In the genomic region with DNA sequence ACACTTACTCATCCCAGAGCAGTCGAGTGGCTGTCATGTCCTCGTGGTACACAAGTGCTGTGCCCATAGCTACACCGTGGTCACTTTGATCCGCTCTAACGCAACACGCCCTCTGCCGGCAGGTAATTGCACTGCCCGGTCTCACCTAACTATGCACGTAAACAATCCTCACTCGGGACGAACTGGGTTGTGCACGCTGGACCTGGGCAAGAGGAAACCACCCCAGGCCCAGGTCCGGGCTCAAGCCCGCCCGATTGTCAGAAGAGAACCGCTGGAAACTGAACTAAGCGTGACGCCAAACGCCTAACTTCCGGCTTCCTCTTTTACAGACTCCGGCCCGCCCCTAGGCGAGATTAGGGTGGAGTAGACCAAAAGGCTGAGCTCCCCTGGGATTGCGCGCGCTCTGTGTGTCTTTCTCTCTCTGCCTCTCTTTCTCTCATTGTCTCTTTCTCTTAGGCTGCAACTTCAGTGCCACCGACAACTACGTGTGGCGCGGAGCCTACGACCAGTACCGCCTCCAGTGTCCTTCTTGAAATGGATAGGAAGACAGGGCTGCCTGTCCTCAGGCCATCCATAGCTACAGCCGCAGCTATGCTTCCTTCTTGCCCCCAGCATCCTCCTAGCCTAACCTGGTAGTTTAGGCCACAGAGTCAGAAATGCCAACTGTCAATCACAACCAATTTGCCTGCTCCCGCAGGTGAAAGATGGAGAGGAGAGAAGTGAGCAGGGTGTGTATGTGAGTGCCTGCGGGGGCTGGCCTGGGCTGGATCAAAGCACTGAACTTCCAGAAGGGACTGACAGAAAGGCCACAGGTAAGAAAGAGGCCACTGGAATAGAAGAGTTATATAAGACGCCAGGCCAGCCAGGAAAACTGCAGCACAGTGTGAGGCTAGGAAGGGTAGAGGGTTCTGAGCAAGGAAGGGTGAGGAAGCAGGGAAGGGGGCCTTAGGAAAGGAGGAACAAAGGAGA, we compare ENCODE assay signal across 8 mouse cellular contexts. TPM values are rescaled to one million over a fixed set of nuclear protein-coding genes. Genes with fewer than 3 reads are reported as not detected.
DNase-seq lines count a peak whose midpoint lies in the region; ATAC-seq and TF ChIP-seq lines count a peak whose summit lies in the region.

A gene (minus strand): TSS at position 319 of the 969 bp plus-strand sequence.

- no peaks in the 10 kb centered on the region for H3K36me3 ChIP-seq in ES-Bruce4 (ENCODE audit: control insufficient read depth, insufficient read depth, low read length, poor library complexity, severe bottlenecking)
- peaks cover 18% of the 10 kb centered on the region; the same call in 1 of the 2 replicates for H3K36me3 ChIP-seq in forebrain, embryonic 13.5 days (ENCODE audit: poor library complexity, severe bottlenecking)
- 0 out of 2 replicates have a peak, but pooled peaks cover 10% of the 10 kb centered on the region for H3K36me3 ChIP-seq in heart, postnatal 0 days (replicated peaks; ENCODE audit: control insufficient read depth, insufficient read depth, low read length)
- peaks cover 5% of the 10 kb centered on the region; the same call in 1 of the 2 replicates for H3K36me3 ChIP-seq in liver, embryonic 15.5 days (replicated peaks)
- no peaks in the 10 kb centered on the region; the same call in 1 of the 2 replicates for H3K36me3 ChIP-seq in neural tube, embryonic 11.5 days (ENCODE audit: control insufficient read depth, insufficient read depth, low read length)
- H3K36me3 ChIP-seq in stomach, embryonic 16.5 days (ENCODE audit: control insufficient read depth, insufficient read depth, low read length) = no peaks in the 10 kb centered on the region

- peaks cover 2% of the 10 kb centered on the region for H3K4me1 ChIP-seq in ES-Bruce4 (ENCODE audit: control insufficient read depth, insufficient read depth, low read length)
- H3K4me1 ChIP-seq in forebrain, embryonic 13.5 days = peaks cover 20% of the 10 kb centered on the region
- H3K4me1 ChIP-seq in heart, postnatal 0 days (ENCODE audit: control insufficient read depth, insufficient read depth) = peaks cover 11% of the 10 kb centered on the region
- peaks cover 21% of the 10 kb centered on the region for H3K4me1 ChIP-seq in liver, embryonic 15.5 days (replicated peaks)
- peaks cover 9% of the 10 kb centered on the region for H3K4me1 ChIP-seq in neural tube, embryonic 11.5 days (ENCODE audit: control insufficient read depth, insufficient read depth, low read length)
- peaks cover 19% of the 10 kb centered on the region for H3K4me1 ChIP-seq in stomach, embryonic 16.5 days (ENCODE audit: control insufficient read depth, insufficient read depth, low read length)

- peak within 1 kb of the TSS; percentile 59 for H3K9ac ChIP-seq in ES-Bruce4 (ENCODE audit: low read depth, poor library complexity, severe bottlenecking)
- H3K9ac ChIP-seq in forebrain, embryonic 13.5 days = peak within 1 kb of the TSS; percentile 67
- H3K9ac ChIP-seq in heart, postnatal 0 days (replicated peaks; ENCODE audit: low read depth, low read length) = peak within 1 kb of the TSS; percentile 57
- peak within 1 kb of the TSS; percentile 69 for H3K9ac ChIP-seq in liver, embryonic 15.5 days
- H3K9ac ChIP-seq in neural tube, embryonic 11.5 days (ENCODE audit: low read length) = peak within 1 kb of the TSS; percentile 70
- H3K9ac ChIP-seq in stomach, embryonic 16.5 days (ENCODE audit: low read length) = peak within 1 kb of the TSS; percentile 87

- no peaks in the 10 kb centered on the region for H3K27me3 ChIP-seq in ES-Bruce4 (ENCODE audit: control insufficient read depth, insufficient read depth, low read length, poor library complexity, severe bottlenecking)
- no peaks in the 10 kb centered on the region for H3K27me3 ChIP-seq in forebrain, embryonic 13.5 days
- H3K27me3 ChIP-seq in heart, postnatal 0 days (ENCODE audit: control insufficient read depth, insufficient read depth, low read length) = no peaks in the 10 kb centered on the region
- peaks cover 31% of the 10 kb centered on the region for H3K27me3 ChIP-seq in liver, embryonic 15.5 days
- no peaks in the 10 kb centered on the region for H3K27me3 ChIP-seq in neural tube, embryonic 11.5 days (ENCODE audit: control insufficient read depth, insufficient read depth, low read length)
- no peaks in the 10 kb centered on the region for H3K27me3 ChIP-seq in stomach, embryonic 16.5 days (ENCODE audit: control insufficient read depth, insufficient read depth, low read length)

- peak; percentile 73 for DNase-seq in heart, postnatal 0 days (ENCODE audit: low spot score)
- peak; percentile 90 to 92 for DNase-seq in kidney, postnatal 4 days
- peak; percentile 86 for DNase-seq in neural tube, embryonic 11.5 days (ENCODE audit: low spot score)

- H3K27ac ChIP-seq in ES-Bruce4 (ENCODE audit: insufficient read depth, low read length) = peak within 1 kb of the TSS; percentile 10
- peak within 1 kb of the TSS; percentile 67 for H3K27ac ChIP-seq in forebrain, embryonic 13.5 days
- H3K27ac ChIP-seq in heart, postnatal 0 days (ENCODE audit: low read depth) = peak within 1 kb of the TSS; percentile 79
- H3K27ac ChIP-seq in liver, embryonic 15.5 days (replicated peaks) = peak within 1 kb of the TSS; percentile 87
- H3K27ac ChIP-seq in neural tube, embryonic 11.5 days (ENCODE audit: low read depth, low read length) = peak within 1 kb of the TSS; percentile 69
- peak within 1 kb of the TSS; percentile 90 for H3K27ac ChIP-seq in stomach, embryonic 16.5 days (ENCODE audit: low read length)

- TF ChIP-seq CTCF in ES-Bruce4 (IDR thresholded peaks at IDR 0.05; ENCODE audit: low read depth, low read length) = peak; percentile 90
- peak; percentile 82 for TF ChIP-seq CTCF in heart, postnatal 0 days (IDR thresholded peaks at IDR 0.05; ENCODE audit: low read depth)

- no peak for TF ChIP-seq POLR2A in ES-Bruce4 (IDR thresholded peaks at IDR 0.05; ENCODE audit: insufficient read depth, low read length)

- 3% methylated on average over 36 of the region's 36 CpGs for WGBS in forebrain, embryonic 13.5 days
- WGBS in heart, postnatal 0 days = 3% methylated on average over 36 of the region's 36 CpGs
- WGBS in liver, embryonic 15.5 days (ENCODE audit: insufficient replicate concordance) = 4% methylated on average over 36 of the region's 36 CpGs
- 3% methylated on average over 36 of the region's 36 CpGs for WGBS in neural tube, embryonic 11.5 days
- WGBS in stomach, embryonic 16.5 days = 2% methylated on average over 36 of the region's 36 CpGs

- no peak for TF ChIP-seq EP300 in ES-Bruce4 (IDR thresholded peaks at IDR 0.05; ENCODE audit: insufficient read depth, low read depth, low read length)
- TF ChIP-seq EP300 in heart, postnatal 0 days (IDR thresholded peaks at IDR 0.05; ENCODE audit: low read depth) = no peak

- peak; percentile 72 for ATAC-seq in cerebellum, adult (ENCODE audit: insufficient number of reproducible peaks, low FRiP score, low TSS enrichment)
- peak; percentile 89 for ATAC-seq in forebrain, embryonic 13.5 days
- peak; percentile 88 for ATAC-seq in heart, postnatal 0 days (ENCODE audit: insufficient read depth, low read depth)
- ATAC-seq in liver, embryonic 15.5 days (ENCODE audit: insufficient read depth) = peak; percentile 84
- peak; percentile 89 for ATAC-seq in neural tube, embryonic 11.5 days (ENCODE audit: insufficient read depth, low FRiP score, low TSS enrichment)
- peak; percentile 85 for ATAC-seq in stomach, embryonic 16.5 days (ENCODE audit: insufficient read depth, low FRiP score)

- no peaks in the 10 kb centered on the region for H3K9me3 ChIP-seq in ES-Bruce4 (replicated peaks; ENCODE audit: control insufficient read depth, insufficient read depth, low read length, poor library complexity, severe bottlenecking)
- no peaks in the 10 kb centered on the region for H3K9me3 ChIP-seq in forebrain, embryonic 13.5 days (replicated peaks)
- no peaks in the 10 kb centered on the region for H3K9me3 ChIP-seq in heart, postnatal 0 days (replicated peaks; ENCODE audit: control insufficient read depth, low read length)
- no peaks in the 10 kb centered on the region for H3K9me3 ChIP-seq in liver, embryonic 15.5 days (replicated peaks)
- H3K9me3 ChIP-seq in neural tube, embryonic 11.5 days (ENCODE audit: control insufficient read depth, low read length) = no peaks in the 10 kb centered on the region
- H3K9me3 ChIP-seq in stomach, embryonic 16.5 days (replicated peaks; ENCODE audit: control insufficient read depth, low read length) = no peaks in the 10 kb centered on the region

- peak within 1 kb of the TSS; percentile 78 for H3K4me2 ChIP-seq in forebrain, embryonic 13.5 days
- peak within 1 kb of the TSS; percentile 66 for H3K4me2 ChIP-seq in heart, postnatal 0 days (ENCODE audit: low read depth, low read length)
- peak within 1 kb of the TSS; percentile 87 for H3K4me2 ChIP-seq in liver, embryonic 15.5 days
- H3K4me2 ChIP-seq in neural tube, embryonic 11.5 days (ENCODE audit: low read depth) = peak within 1 kb of the TSS; percentile 73
- peak within 1 kb of the TSS; percentile 95 for H3K4me2 ChIP-seq in stomach, embryonic 16.5 days (ENCODE audit: low read depth, low read length)

- H3K4me3 ChIP-seq in ES-Bruce4 (ENCODE audit: low read depth, low read length) = peak within 1 kb of the TSS; percentile 75
- H3K4me3 ChIP-seq in forebrain, embryonic 13.5 days = peak within 1 kb of the TSS; percentile 61
- peak within 1 kb of the TSS; percentile 64 for H3K4me3 ChIP-seq in heart, postnatal 0 days (ENCODE audit: low read depth, low read length)
- H3K4me3 ChIP-seq in liver, embryonic 15.5 days (replicated peaks) = peak within 1 kb of the TSS; percentile 74
- peak within 1 kb of the TSS; percentile 53 for H3K4me3 ChIP-seq in neural tube, embryonic 11.5 days (ENCODE audit: low read depth, low read length)
- peak within 1 kb of the TSS; percentile 76 for H3K4me3 ChIP-seq in stomach, embryonic 16.5 days (replicated peaks; ENCODE audit: low read length)

RNA-seq across cellular contexts. Expression of the gene that starts here (rescaled TPM):
- polyA plus RNA-seq in ES-Bruce4 (2011; ENCODE audit: insufficient read depth, insufficient read length, low read depth, missing spikeins) = 4.6 and 4.8 TPM in 2 replicates
- 22.3 and 25.4 TPM in 2 replicates for polyA plus RNA-seq in forebrain, embryonic 13.5 days (2015; fragmentation: Nextera tagmentation; extraction: Ambion mirVana)
- 14.9 and 17.4 TPM in 2 replicates for total RNA-seq in heart, postnatal 0 days (2014; rRNA removed; ENCODE audit: low replicate concordance)
- 10.7 and 10.8 TPM in 2 replicates for polyA plus RNA-seq in heart, postnatal 0 days (2015; fragmentation: Nextera tagmentation; extraction: Ambion mirVana)
- 8.6 and 9.1 TPM in 2 replicates for polyA plus RNA-seq in liver, embryonic 15.5 days (2015; fragmentation: Nextera tagmentation; extraction: Ambion mirVana)
- polyA plus RNA-seq in neural tube, embryonic 11.5 days (2014; fragmentation: Nextera tagmentation; extraction: Ambion mirVana) = 13.0 and 13.7 TPM in 2 replicates
- 23.7 and 26.0 TPM in 2 replicates for polyA plus RNA-seq in stomach, embryonic 16.5 days (2015; fragmentation: Nextera tagmentation; extraction: Ambion mirVana)

Comparison
In these comparisons a context has a peak if more than half of its experiments do, and no peak if none do; other contexts are left out.
1. Peak in every context shown above with its lines: DNase-seq, ATAC-seq, H3K4me3 ChIP-seq and H3K27ac ChIP-seq.
2. H3K27ac ChIP-seq: peak in every context shown above with its lines; median percentile 90 in stomach, embryonic 16.5 days; 87 in liver, embryonic 15.5 days; 79 in heart, postnatal 0 days; 69 in neural tube, embryonic 11.5 days; 67 in forebrain, embryonic 13.5 days; 10 in ES-Bruce4.